Mouse (Mus musculus): ENCODE measurements around the gene Vpreb2. TPM values are rescaled to one million over a fixed set of nuclear protein-coding genes. Genes with fewer than 3 reads are reported as not detected.

Vpreb2 gene
- polyA plus RNA-seq (2012; rRNA removed) = 0.33 and 0.36 TPM in 2 replicates

DNA sequence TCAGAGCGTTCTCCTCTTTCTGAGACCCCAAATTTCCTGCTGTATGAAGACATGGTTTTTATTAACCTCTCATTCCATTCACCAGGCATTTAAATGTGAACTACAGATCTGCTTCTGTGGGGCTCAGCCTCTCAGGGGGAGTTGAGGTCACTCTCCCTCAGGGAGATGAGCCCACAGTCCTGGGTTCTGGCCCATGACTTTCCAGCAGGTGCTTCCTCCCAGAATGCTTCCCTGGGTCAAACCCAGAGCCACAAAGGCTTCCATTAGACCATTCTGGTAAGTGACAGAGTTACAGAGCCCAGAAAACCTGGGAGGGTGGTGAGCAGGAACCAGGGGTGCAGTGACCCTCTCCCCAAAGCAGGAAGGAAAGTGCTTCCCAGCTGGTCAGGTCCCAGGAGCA is at the start of gene Vpreb2:
Gene Vpreb2, plus strand, starts transcription at position 301 of the 400 bp plus-strand sequence.

Other genes with a start within 250 kb of the Vpreb2 start
- gene Med15, start 247.5 kb upstream of the Vpreb2 start, polyA plus RNA-seq (2012; rRNA removed) = 15.1 and 18.3 TPM in 2 replicates
- 11.3 and 11.4 TPM in 2 replicates for gene Klhl22, start 220.8 kb upstream of the Vpreb2 start, polyA plus RNA-seq (2012; rRNA removed)
- gene Scarf2, start 183.1 kb upstream of the Vpreb2 start, polyA plus RNA-seq (2012; rRNA removed) = 2.8 and 3.5 TPM in 2 replicates
- not detected in 2 replicates for gene B830017H08Rik, start 147.3 kb upstream of the Vpreb2 start, polyA plus RNA-seq (2012; rRNA removed)
- 0.90 and 1.5 TPM in 2 replicates for gene Car15, start 142.1 kb upstream of the Vpreb2 start, polyA plus RNA-seq (2012; rRNA removed)
- 0.16 and 0.27 TPM in 2 replicates for gene Gm20518, start 88.8 kb upstream of the Vpreb2 start, polyA plus RNA-seq (2012; rRNA removed)
- gene Tssk1, start 86.2 kb upstream of the Vpreb2 start, polyA plus RNA-seq (2012; rRNA removed) = 0.01 TPM in 1 of 2 replicates, not detected in the other
- gene Dgcr2, start 81.9 kb upstream of the Vpreb2 start, polyA plus RNA-seq (2012; rRNA removed) = 13.4 and 14.7 TPM in 2 replicates
- gene Tssk2, start 81.8 kb upstream of the Vpreb2 start, polyA plus RNA-seq (2012; rRNA removed) = not detected in 2 replicates
- gene Ess2, start 69.1 kb upstream of the Vpreb2 start, polyA plus RNA-seq (2012; rRNA removed) = 7.5 and 7.8 TPM in 2 replicates
- gene Gsc2, start 65.4 kb upstream of the Vpreb2 start, polyA plus RNA-seq (2012; rRNA removed) = not detected in 2 replicates
- 31.6 and 36.1 TPM in 2 replicates for gene Slc25a1, start 52.2 kb upstream of the Vpreb2 start, polyA plus RNA-seq (2012; rRNA removed)
- 12.9 TPM in 2 replicates for gene Dgcr6, start 72.4 kb downstream of the Vpreb2 start, polyA plus RNA-seq (2012; rRNA removed)
- gene Prodh, start 109.8 kb downstream of the Vpreb2 start, polyA plus RNA-seq (2012; rRNA removed) = 5.1 and 5.4 TPM in 2 replicates
- gene Rtn4r, start 147.2 kb downstream of the Vpreb2 start, polyA plus RNA-seq (2012; rRNA removed) = 0.49 and 0.62 TPM in 2 replicates
- gene Ccdc188, start 237.5 kb downstream of the Vpreb2 start, polyA plus RNA-seq (2012; rRNA removed) = not detected in 2 replicates

Data from liver, embryonic 14 days (tissue).